Mouse (Mus musculus) liver, adult 2 months (tissue): ENCODE measurements at regions not wholly inside any gene's neighbourhood (a gene's known extent, or its start where the extent isn't known, plus 50 kb on each side); places are given as distances from the start of the nearest gene placed in this dataset.

Experiments
- CTCF ChIP-seq: fragments of 200-500 bp; IDR thresholded peaks from 2 replicates; pipeline ENCODE4 v1.5.1; 2011; ENCODE audit warnings: low read depth, low read length, control low read depth
- POLR2A ChIP-seq: fragments of 200-500 bp; IDR thresholded peaks from 2 replicates; pipeline ENCODE4 v1.6.1; 2011; ENCODE audit warnings: low read length, control low read depth; ENCODE audit not compliant: insufficient read depth; ENCODE audit errors: extremely low read depth

GRCm38 (mm10) chr2:63405405-63405804 is 221.3 kb upstream of the Kcnh7 start:
- TF ChIP-seq POLR2A (no peak), CTCF (no peak)
